Mouse (Mus musculus) embryonic facial prominence, embryonic 11.5 days (tissue): ENCODE results near the gene Nacc1. TPM values are rescaled to one million over a fixed set of nuclear protein-coding genes. Genes with fewer than 3 reads are reported as not detected.
"Not testable (repeated sequence)": the region's sequence is repeated elsewhere in the genome, so short reads cannot be mapped to it uniquely, and the experiment has no call there.

Experiments used
- ATAC-seq: fragments of 200-750 bp; cut with Nextera tagmentation; replicated peaks from 2 replicates; pipeline ENCODE4 v1.8.0; 2017; ENCODE audit warnings: low read depth; ENCODE audit not compliant: insufficient number of reproducible peaks, low FRiP score, low TSS enrichment
- DNase-seq: peaks from one replicate; pipeline ENCODE4 v3.0.0-alpha.2; 2015; ENCODE audit warnings: low spot score
- H3K27ac ChIP-seq: fragments of 300-500 bp; sonication (generic); replicated peaks from 2 replicates; pipeline ENCODE4 v1.5.1; 2014; ENCODE audit warnings: mild to moderate bottlenecking, low read depth, low read length, control low read depth
- H3K27me3 ChIP-seq: fragments of 300-500 bp; sonication (generic); 2 replicates; pipeline ENCODE4 v1.6.1; 2014; ENCODE audit warnings: mild to moderate bottlenecking, low read length, moderate library complexity, mixed read lengths; ENCODE audit not compliant: control insufficient read depth, insufficient read depth
- H3K36me3 ChIP-seq: fragments of 300-500 bp; sonication (generic); replicated peaks from 2 replicates; pipeline ENCODE4 v1.6.1; 2014; ENCODE audit warnings: low read depth, mild to moderate bottlenecking, low read length, moderate library complexity, mixed read lengths; ENCODE audit not compliant: control insufficient read depth, insufficient read depth
- H3K4me1 ChIP-seq: fragments of 300-500 bp; sonication (generic); 2 replicates; pipeline ENCODE4 v1.6.1; 2014; ENCODE audit warnings: low read length, mixed read lengths; ENCODE audit not compliant: control insufficient read depth, insufficient read depth
- H3K4me2 ChIP-seq: fragments of 300-500 bp; sonication (generic); 2 replicates; pipeline ENCODE4 v1.6.1; 2014; ENCODE audit warnings: low read depth, mild to moderate bottlenecking, control low read depth, low read length, moderate library complexity
- H3K4me3 ChIP-seq: fragments of 300-500 bp; sonication (generic); 2 replicates; pipeline ENCODE4 v1.5.1; 2014; ENCODE audit warnings: low read depth, low read length, control low read depth
- H3K9ac ChIP-seq: fragments of 300-500 bp; sonication (generic); replicated peaks from 2 replicates; pipeline ENCODE4 v1.6.1; 2014; ENCODE audit warnings: mild to moderate bottlenecking, control low read depth, low read length
- H3K9me3 ChIP-seq: fragments of 300-500 bp; sonication (generic); replicated peaks from 2 replicates; pipeline ENCODE4 v1.6.1; 2016; ENCODE audit warnings: mild to moderate bottlenecking, low read length, inconsistent platforms, mixed read lengths; ENCODE audit not compliant: control insufficient read depth
- WGBS: fragments of 180-500 bp; shearing (Covaris S2); extraction: QIAGEN DNeasy Blood & Tissue Kit; methylation state at CpG from one replicate; pipeline ENCODE4 v1.1.7; 2014; 5-methylcytosine and 5-hydroxymethylcytosine counted together
- polyA plus RNA-seq: library from polyadenylated mRNA; unstranded; fragments of >200 nt; fragmentation: Nextera tagmentation; extraction: Ambion mirVana; gene quantifications from 2 replicates; pipeline ENCODE4 v1.2.1, GENCODE M21; 2014

The Nacc1 gene
- polyA plus RNA-seq, 1 experiment from 2014 or later, result 21.0 TPM

GRCm38 (mm10) chr8:84629586-84629985 lies 58.1 kb downstream of the Nacc1 start:
- ATAC-seq (no peak), DNase-seq (no peak)
- H3K4me3 ChIP-seq, result no peak overlapping the region
- no peak overlapping the region for H3K9ac ChIP-seq
- H3K4me1 ChIP-seq, result no peaks in the 10 kb centered on the region
- no peak overlapping the region for H3K27ac ChIP-seq
- no peak overlapping the region for H3K4me2 ChIP-seq
- no peaks in the 10 kb centered on the region for H3K36me3 ChIP-seq
- H3K27me3 ChIP-seq, result no peaks in the 10 kb centered on the region
- WGBS, result 70% methylated on average over 11 of the region's 11 CpGs
- no peaks in the 10 kb centered on the region for H3K9me3 ChIP-seq

GRCm38 (mm10) chr8:84623425-84623824 lies 64.2 kb downstream of the Nacc1 start:
- not testable (repeated sequence) for H3K9ac ChIP-seq, H3K27me3 ChIP-seq, H3K27ac ChIP-seq, DNase-seq, ATAC-seq, H3K4me1 ChIP-seq, H3K9me3 ChIP-seq, H3K4me3 ChIP-seq, H3K36me3 ChIP-seq, H3K4me2 ChIP-seq
- 70% methylated on average over 4 of the region's 4 CpGs for WGBS

DNA sequence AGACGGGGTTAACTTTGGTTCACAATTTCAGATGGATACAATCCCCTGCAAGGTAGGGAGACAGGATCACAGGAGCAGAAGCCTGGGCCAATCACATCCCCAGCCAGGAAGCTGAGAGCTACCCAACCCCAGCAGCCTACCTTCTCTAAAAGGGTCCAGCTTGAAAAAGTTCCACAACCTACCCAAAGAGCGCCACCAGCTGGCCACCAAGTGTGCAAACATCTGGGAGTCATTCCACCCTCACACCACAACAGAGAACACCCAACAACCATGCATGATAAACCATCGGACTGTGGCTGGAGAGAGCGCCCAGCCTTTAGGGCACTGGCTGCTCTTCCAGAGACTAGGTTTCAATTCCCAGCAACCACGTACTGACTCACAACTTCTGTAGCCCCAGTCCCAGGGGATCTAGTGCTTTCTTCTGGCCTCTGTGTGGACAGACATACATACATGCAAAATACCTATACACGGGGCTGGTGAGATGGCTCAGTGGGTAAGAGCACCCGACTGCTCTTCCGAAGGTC lies 66.5 kb downstream of the Nacc1 start:
- no peak overlapping the region for H3K4me3 ChIP-seq
- H3K9ac ChIP-seq, result no peak overlapping the region
- no peak for ATAC-seq
- 72% methylated on average over 8 of the region's 8 CpGs for WGBS
- peaks cover 3% of the 10 kb centered on the region; the same call in 1 of the 2 replicates for H3K4me1 ChIP-seq
- H3K27me3 ChIP-seq, result peaks cover 4% of the 10 kb centered on the region; the same call in 1 of the 2 replicates
- no peaks in the 10 kb centered on the region for H3K9me3 ChIP-seq
- DNase-seq, result no peak
- no peak overlapping the region for H3K4me2 ChIP-seq
- H3K36me3 ChIP-seq, result no peaks in the 10 kb centered on the region
- H3K27ac ChIP-seq, result no peak overlapping the region

Other genes with a start within 250 kb of the Nacc1 start
- gene Ier2, start 25.0 kb downstream of the Nacc1 start, polyA plus RNA-seq, result 86.9 and 89.6 TPM in 2 replicates
- gene Trmt1, start 1.6 kb downstream of the Nacc1 start, polyA plus RNA-seq, result 61.5 and 64.7 TPM in 2 replicates
- gene Lyl1, start 13.6 kb upstream of the Nacc1 start, polyA plus RNA-seq, result 4.6 and 5.3 TPM in 2 replicates
- gene G430095P16Rik, start 35.1 kb upstream of the Nacc1 start, polyA plus RNA-seq, result 3.6 and 5.7 TPM in 2 replicates
- gene Nfix, start 112.5 kb upstream of the Nacc1 start, polyA plus RNA-seq, result 5.9 and 6.8 TPM in 2 replicates
- gene Dand5, start 135.0 kb upstream of the Nacc1 start, polyA plus RNA-seq, result 3.6 and 3.8 TPM in 2 replicates
- gene Gadd45gip1, start 143.7 kb upstream of the Nacc1 start, polyA plus RNA-seq, result 41.5 and 42.3 TPM in 2 replicates
- gene Rad23a, start 152.8 kb upstream of the Nacc1 start, polyA plus RNA-seq, result 79.6 and 88.2 TPM in 2 replicates
- gene Calr, start 159.1 kb upstream of the Nacc1 start, polyA plus RNA-seq, result 815 and 826 TPM in 2 replicates
- gene Farsa, start 169.1 kb upstream of the Nacc1 start, polyA plus RNA-seq, result 73.0 and 85.7 TPM in 2 replicates
- gene Syce2, start 184.2 kb upstream of the Nacc1 start, polyA plus RNA-seq, result 89.2 and 89.9 TPM in 2 replicates
- 40.3 and 40.5 TPM in 2 replicates for gene Gcdh, start 206.1 kb upstream of the Nacc1 start, polyA plus RNA-seq
- gene Klf1, start 214.1 kb upstream of the Nacc1 start, polyA plus RNA-seq, result 11.1 and 14.4 TPM in 2 replicates
- 5.5 and 7.2 TPM in 2 replicates for gene Dnase2a, start 220.7 kb upstream of the Nacc1 start, polyA plus RNA-seq
- 2.8 and 3.9 TPM in 2 replicates for gene Mast1, start 249.5 kb upstream of the Nacc1 start, polyA plus RNA-seq